Mouse (Mus musculus) v-Abl transformed pro-B cells (cell line): ENCODE measurements at regions not wholly inside any gene's neighbourhood (a gene's known extent, or its start where the extent isn't known, plus 50 kb on each side); places are given as distances from the start of the nearest gene placed in this dataset.

Experiments used
- in situ Hi-C, 2 experiments: fragments of 400-800 bp; cut with MboI; formaldehyde crosslinking; loops; one replicate each; pipeline ENCODE4 v1.15.1; 2025; ENCODE audit not compliant: unreplicated experiment in 2 of 2

- in situ Hi-C loops, result loop anchor here (5.0 to 25.0 kb wide), 2 partner anchors 87 to 133 kb away; partner anchors contain the start of gene Cdkn2a (in 1 of the 2)
These were observed 68.9 kb upstream of the Cdkn2b start for GRCm38 (mm10) chr4:89379622-89380329.

GRCm38 (mm10) chr4:89372631-89373030 lies 61.8 kb upstream of the Cdkn2b start:
- in situ Hi-C loops, result no loop called here

GRCm38 (mm10) chr4:89368850-89369524 lies 58.1 kb upstream of the Cdkn2b start:
- in situ Hi-C loops, result no loop called here

- in situ Hi-C loops, result no loop called here
These were observed 55.8 kb upstream of the Cdkn2b start for GRCm38 (mm10) chr4:89366581-89367141.

- in situ Hi-C loops, result no loop called here
These were observed 55.0 kb upstream of the Cdkn2b start for GRCm38 (mm10) chr4:89365875-89366274.

- in situ Hi-C loops, result no loop called here
These were observed 52.4 kb upstream of the Cdkn2b start for GRCm38 (mm10) chr4:89363150-89363683.

- in situ Hi-C loops, result no loop called here
These were observed 51.8 kb upstream of the Cdkn2b start for GRCm38 (mm10) chr4:89362650-89363049.

- in situ Hi-C loops, result no loop called here
These were observed 50.5 kb upstream of the Cdkn2b start for GRCm38 (mm10) chr4:89361316-89361715.
